Mouse (Mus musculus) spleen, adult 2 months (tissue): ENCODE results near the gene Tnni2. TPM values are rescaled to one million over a fixed set of nuclear protein-coding genes. Genes with fewer than 3 reads are reported as not detected.

Source experiments
- DNase-seq, 2 experiments: peaks; one replicate each; pipeline versions ENCODE4 v3.0.0 to v3.0.0-alpha.2; 2012 to 2021; ENCODE audit warnings: low spot score in 2 of 2, low read depth in 1 of 2
- H3K27ac ChIP-seq: fragments of 200-500 bp; 2 replicates; pipeline ENCODE4 v1.5.1; 2012; ENCODE audit warnings: low read length, inconsistent platforms; ENCODE audit not compliant: insufficient read depth
- H3K27me3 ChIP-seq: fragments of 200-500 bp; 2 replicates; pipeline ENCODE4 v1.6.1; 2012; ENCODE audit warnings: mild to moderate bottlenecking, moderate library complexity, low read length, inconsistent platforms; ENCODE audit not compliant: control insufficient read depth, insufficient read depth
- H3K36me3 ChIP-seq: fragments of 200-500 bp; 2 replicates; pipeline ENCODE4 v1.6.1; 2012; ENCODE audit warnings: mild to moderate bottlenecking, low read length, inconsistent platforms; ENCODE audit not compliant: control insufficient read depth, insufficient read depth
- H3K4me1 ChIP-seq: fragments of 200-500 bp; 2 replicates; pipeline ENCODE4 v1.6.1; 2011; ENCODE audit warnings: inconsistent platforms; ENCODE audit not compliant: control insufficient read depth, insufficient read depth, insufficient read length
- H3K4me3 ChIP-seq: fragments of 200-500 bp; 2 replicates; pipeline ENCODE4 v1.5.1; 2011; ENCODE audit warnings: mild to moderate bottlenecking, inconsistent platforms; ENCODE audit not compliant: insufficient read depth, insufficient read length; ENCODE audit errors: extremely low read depth
- CTCF ChIP-seq: fragments of 200-500 bp; IDR thresholded peaks from 2 replicates; pipeline ENCODE4 v1.5.1; 2011; ENCODE audit warnings: mild to moderate bottlenecking, inconsistent platforms; ENCODE audit not compliant: insufficient read depth, insufficient read length, insufficient replicate concordance; ENCODE audit errors: extremely low read depth
- POLR2A ChIP-seq: fragments of 200-500 bp; IDR thresholded peaks from 2 replicates; pipeline ENCODE4 v1.6.1; 2011; ENCODE audit warnings: low read depth, low read length, inconsistent platforms
- WGBS: fragments of 180-500 bp; shearing (Covaris S2); methylation state at CpG from one replicate; pipeline ENCODE4 v1.1.7; 2018; 5-methylcytosine and 5-hydroxymethylcytosine counted together
- polyA plus RNA-seq: library from polyadenylated mRNA; depleted of rRNA; stranded (reverse); fragments of >200 nt; gene quantifications from 2 replicates; pipeline ENCODE4 v1.2.3, GENCODE M21; 2012

Gene Tnni2
- polyA plus RNA-seq, 1 experiment: 3.9 TPM

DNA sequence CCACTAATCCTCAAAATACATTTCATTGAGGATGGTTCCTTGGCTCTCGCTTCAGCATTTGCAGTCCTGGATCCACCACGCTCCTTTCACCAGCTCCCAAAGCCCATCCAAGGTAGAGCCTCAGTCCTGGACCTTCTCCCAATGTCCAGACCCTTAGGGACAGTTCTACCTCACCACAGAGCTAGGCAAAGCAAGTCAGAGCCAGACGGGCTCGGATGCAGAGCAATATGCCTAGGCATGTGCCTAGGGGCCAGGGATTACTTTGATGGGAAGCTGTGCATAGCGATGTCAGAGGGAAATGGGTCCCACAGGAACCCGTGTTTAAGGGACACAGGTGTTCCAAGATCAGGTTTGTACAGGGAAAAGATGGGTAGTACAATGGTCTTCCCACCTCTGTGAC is 3.7 kb downstream of the Tnni2 start:
- DNase-seq: no peak
- H3K36me3 ChIP-seq: no peaks in the 10 kb centered on the region
- H3K4me3 ChIP-seq: no peak overlapping the region
- H3K27me3 ChIP-seq: no peaks in the 10 kb centered on the region
- WGBS: 91% methylated on average over 6 of the region's 6 CpGs
- H3K4me1 ChIP-seq: peaks cover 34% of the 10 kb centered on the region; the same call in 1 of the 2 replicates
- no peak overlapping the region for H3K27ac ChIP-seq
- TF ChIP-seq CTCF (no peak), POLR2A (no peak)

DNA sequence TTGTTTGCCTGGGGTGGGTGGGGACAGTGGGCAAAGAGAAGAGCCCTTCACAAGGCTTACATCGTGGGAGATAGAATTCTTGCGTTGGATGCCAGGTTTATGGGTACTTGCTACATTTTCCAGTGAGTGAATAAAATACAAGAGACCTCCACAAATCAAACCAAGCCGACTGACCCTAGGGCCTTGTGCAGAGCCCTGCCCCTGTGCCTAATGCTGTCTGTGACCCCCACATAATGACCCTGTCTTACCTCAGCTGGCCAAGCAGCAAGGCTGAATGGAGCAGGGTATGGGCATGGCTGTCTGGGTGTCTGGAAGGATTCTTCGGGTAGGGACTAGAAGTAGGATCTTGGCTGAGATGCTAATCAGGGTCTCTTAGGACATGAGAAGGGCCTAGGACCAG is 4.7 kb downstream of the Tnni2 start:
- H3K4me3 ChIP-seq: no peak overlapping the region
- TF ChIP-seq POLR2A (no peak), CTCF (no peak)
- no peak for DNase-seq
- peaks cover 32% of the 10 kb centered on the region; the same call in 1 of the 2 replicates for H3K4me1 ChIP-seq
- no peak overlapping the region for H3K27ac ChIP-seq
- H3K36me3 ChIP-seq: no peaks in the 10 kb centered on the region
- 89% methylated on average over 4 of the region's 4 CpGs for whole genome bisulfite sequencing
- no peaks in the 10 kb centered on the region for H3K27me3 ChIP-seq

GRCm38 (mm10) chr7:142449038-142449617 is 7.5 kb downstream of the Tnni2 start:
- H3K27ac ChIP-seq: no peak overlapping the region
- no peak overlapping the region for H3K4me3 ChIP-seq
- WGBS: 67% methylated on average over 6 of the region's 6 CpGs
- H3K36me3 ChIP-seq: no peaks in the 10 kb centered on the region
- H3K27me3 ChIP-seq: no peaks in the 10 kb centered on the region
- TF ChIP-seq POLR2A (no peak), CTCF (no peak)
- peaks cover 8% of the 10 kb centered on the region; the same call in 1 of the 2 replicates for H3K4me1 ChIP-seq
- no peak for DNase-seq

- H3K4me1 ChIP-seq: peaks cover 17% of the 10 kb centered on the region
- no peak overlapping the region for H3K4me3 ChIP-seq
- TF ChIP-seq CTCF (no peak), POLR2A (no peak)
- no peak for DNase-seq
- H3K36me3 ChIP-seq: no peaks in the 10 kb centered on the region
- H3K27me3 ChIP-seq: no peaks in the 10 kb centered on the region
- no peak overlapping the region for H3K27ac ChIP-seq
- 79% methylated on average over 1 of the region's 1 CpGs for WGBS
Measured at GRCm38 (mm10) chr7:142454706-142455105, 13.1 kb downstream of the Tnni2 start.

GRCm38 (mm10) chr7:142455251-142455650 is 13.6 kb downstream of the Tnni2 start:
- 81% methylated on average over 2 of the region's 2 CpGs for WGBS

DNA sequence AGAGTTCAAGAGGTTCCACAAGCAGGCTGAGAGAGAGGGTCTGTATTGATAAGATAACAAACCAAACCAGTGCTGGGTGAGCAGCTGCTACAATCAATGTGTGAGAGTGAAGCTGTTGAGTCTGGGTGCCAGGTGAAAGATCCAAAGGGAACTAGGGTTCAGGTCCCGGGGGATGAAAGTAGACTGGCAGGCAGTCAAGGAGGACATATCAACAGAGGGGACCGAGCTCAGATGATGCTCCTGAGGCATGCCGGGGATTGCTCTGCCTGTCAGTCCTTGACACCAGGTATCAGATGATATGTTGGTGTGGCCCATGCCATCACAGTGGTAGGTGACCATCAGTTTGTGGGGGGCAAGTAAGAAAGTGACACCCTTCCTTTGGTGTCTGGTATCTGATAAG is 15.2 kb downstream of the Tnni2 start:
- WGBS: 93% methylated on average over 3 of the region's 3 CpGs
- no peak for TF ChIP-seq CTCF
- no peak for TF ChIP-seq POLR2A
- Histone ChIP-seq H3K4me3 (no peak overlapping the region), H3K27me3 (no peaks in the 10 kb centered on the region), H3K36me3 (no peaks in the 10 kb centered on the region), H3K27ac (no peak overlapping the region), H3K4me1 (peaks cover 24% of the 10 kb centered on the region)
- DNase-seq: no peak

More at GRCm38 (mm10) chr7:142455251-142455650, 13.6 kb downstream of the Tnni2 start:
- Histone ChIP-seq H3K4me3 (no peak overlapping the region), H3K27ac (no peak overlapping the region), H3K27me3 (no peaks in the 10 kb centered on the region), H3K36me3 (no peaks in the 10 kb centered on the region), H3K4me1 (peaks cover 22% of the 10 kb centered on the region)
- TF ChIP-seq POLR2A (no peak), CTCF (no peak)
- DNase-seq: no peak

- Histone ChIP-seq H3K4me1 (peaks cover 24% of the 10 kb centered on the region), H3K4me3 (no peak overlapping the region), H3K27ac (no peak overlapping the region; the same call in 1 of the 2 replicates), H3K27me3 (no peaks in the 10 kb centered on the region), H3K36me3 (no peaks in the 10 kb centered on the region)
- DNase-seq: no peak
- WGBS: 33% methylated on average over 3 of the region's 3 CpGs
- TF ChIP-seq POLR2A (no peak), CTCF (no peak)
Measured at GRCm38 (mm10) chr7:142457227-142457811, 15.7 kb downstream of the Tnni2 start.
